Mouse (Mus musculus) embryonic facial prominence, embryonic 14.5 days (tissue): ENCODE measurements at regions not wholly inside any gene's neighbourhood (a gene's known extent, or its start where the extent isn't known, plus 50 kb on each side); places are given as distances from the start of the nearest gene placed in this dataset.
A peak's percentile ranks its signal among the peaks of the same experiment; 100 is the strongest.
"Not testable (repeated sequence)": the region's sequence is repeated elsewhere in the genome, so short reads cannot be mapped to it uniquely, and the experiment has no call there.

Experiments
- ATAC-seq: fragments of 200-750 bp; cut with Nextera tagmentation; 2 replicates; pipeline ENCODE4 v1.8.0; 2017; ENCODE audit warnings: low read depth, moderate number of reproducible peaks, moderate TSS enrichment
- DNase-seq: peaks from one replicate; pipeline ENCODE4 v3.0.0-alpha.2; 2015; ENCODE audit warnings: low spot score
- H3K27ac ChIP-seq: fragments of 300-500 bp; sonication (generic); replicated peaks from 2 replicates; pipeline ENCODE4 v1.5.1; 2014; ENCODE audit warnings: low read depth, mild to moderate bottlenecking, low read length, moderate library complexity
- H3K27me3 ChIP-seq: fragments of 300-500 bp; sonication (generic); replicated peaks from 2 replicates; pipeline ENCODE4 v1.6.1; 2014; ENCODE audit warnings: low read length; ENCODE audit not compliant: control insufficient read depth, insufficient read depth
- H3K36me3 ChIP-seq: fragments of 300-500 bp; sonication (generic); 2 replicates; pipeline ENCODE4 v1.6.1; 2014; ENCODE audit warnings: low read length, mixed read lengths; ENCODE audit not compliant: control insufficient read depth, insufficient read depth
- H3K4me1 ChIP-seq: fragments of 300-500 bp; sonication (generic); 2 replicates; pipeline ENCODE4 v1.6.1; 2014; ENCODE audit warnings: antibody characterized with exemption, low read length; ENCODE audit not compliant: control insufficient read depth, insufficient read depth
- H3K4me2 ChIP-seq: fragments of 300-500 bp; sonication (generic); 2 replicates; pipeline ENCODE4 v1.6.1; 2014; ENCODE audit warnings: low read depth, mild to moderate bottlenecking, low read length, moderate library complexity, mixed read lengths
- H3K4me3 ChIP-seq: fragments of 300-500 bp; sonication (generic); 2 replicates; pipeline ENCODE4 v1.5.1; 2014; ENCODE audit warnings: low read depth, mild to moderate bottlenecking, low read length
- H3K9ac ChIP-seq: fragments of 300-500 bp; sonication (generic); 2 replicates; pipeline ENCODE4 v1.6.1; 2014; ENCODE audit warnings: low read depth, mild to moderate bottlenecking, low read length, moderate library complexity, mixed read lengths
- H3K9me3 ChIP-seq: fragments of 300-500 bp; sonication (generic); 2 replicates; pipeline ENCODE4 v1.6.1; 2016; ENCODE audit warnings: low read length; ENCODE audit not compliant: control insufficient read depth
- WGBS: fragments of 180-500 bp; shearing (Covaris S2); extraction: QIAGEN DNeasy Blood & Tissue Kit; methylation state at CpG from one replicate; pipeline ENCODE4 v1.1.7; 2014; 5-methylcytosine and 5-hydroxymethylcytosine counted together

- DNase-seq (peak; percentile 40), ATAC-seq (peak; percentile 67; the same call in 1 of the 2 replicates)
- Histone ChIP-seq H3K27ac (no peak overlapping the region), H3K27me3 (0 out of 2 replicates have a peak, but pooled peaks cover 3% of the 10 kb centered on the region), H3K9me3 (no peaks in the 10 kb centered on the region), H3K4me2 (no peak overlapping the region), H3K4me3 (no peak overlapping the region), H3K36me3 (no peaks in the 10 kb centered on the region), H3K9ac (no peak overlapping the region), H3K4me1 (no peaks in the 10 kb centered on the region)
- 80% methylated on average over 4 of the region's 4 CpGs for WGBS
These were observed 58.8 kb downstream of the Emx2 start for GRCm38 (mm10) chr19:59516957-59517356.

GRCm38 (mm10) chr19:59519156-59519555, 61.0 kb downstream of the Emx2 start:
- H3K27ac ChIP-seq = no peak overlapping the region
- no peaks in the 10 kb centered on the region for H3K36me3 ChIP-seq
- no peak overlapping the region for H3K9ac ChIP-seq
- H3K9me3 ChIP-seq = no peaks in the 10 kb centered on the region
- no peak overlapping the region for H3K4me3 ChIP-seq
- H3K4me1 ChIP-seq = no peaks in the 10 kb centered on the region
- ATAC-seq = no peak
- H3K4me2 ChIP-seq = no peak overlapping the region
- 68% methylated on average over 3 of the region's 3 CpGs for WGBS
- peak; percentile 22 for DNase-seq
- 0 out of 2 replicates have a peak, but pooled peaks cover 4% of the 10 kb centered on the region for H3K27me3 ChIP-seq

- Histone ChIP-seq H3K27ac (no peak overlapping the region), H3K36me3 (no peaks in the 10 kb centered on the region), H3K4me2 (no peak overlapping the region), H3K27me3 (0 out of 2 replicates have a peak, but pooled peaks cover 4% of the 10 kb centered on the region), H3K4me1 (no peaks in the 10 kb centered on the region), H3K9ac (no peak overlapping the region), H3K9me3 (no peaks in the 10 kb centered on the region), H3K4me3 (no peak overlapping the region)
- DNase-seq (no peak), ATAC-seq (no peak)
- WGBS = 47% methylated on average over 11 of the region's 11 CpGs
These were observed 64.0 kb downstream of the Emx2 start for GRCm38 (mm10) chr19:59522176-59522575.

GRCm38 (mm10) chr19:59523356-59523755, 65.2 kb downstream of the Emx2 start:
- no peak overlapping the region for H3K9ac ChIP-seq
- H3K36me3 ChIP-seq = no peaks in the 10 kb centered on the region
- H3K27me3 ChIP-seq = 0 out of 2 replicates have a peak, but pooled peaks cover 4% of the 10 kb centered on the region
- H3K27ac ChIP-seq = no peak overlapping the region
- 66% methylated on average over 10 of the region's 10 CpGs for WGBS
- DNase-seq = no peak
- H3K4me3 ChIP-seq = no peak overlapping the region
- H3K4me1 ChIP-seq = no peaks in the 10 kb centered on the region
- H3K9me3 ChIP-seq = no peaks in the 10 kb centered on the region
- peak; percentile 57; the same call in 1 of the 2 replicates for ATAC-seq
- H3K4me2 ChIP-seq = no peak overlapping the region

- Histone ChIP-seq H3K27ac (no peak overlapping the region), H3K27me3 (no peaks in the 10 kb centered on the region), H3K4me3 (no peak overlapping the region), H3K9me3 (no peaks in the 10 kb centered on the region), H3K4me1 (no peaks in the 10 kb centered on the region), H3K36me3 (no peaks in the 10 kb centered on the region), H3K4me2 (no peak overlapping the region), H3K9ac (no peak overlapping the region)
- WGBS = 70% methylated on average over 4 of the region's 4 CpGs
- ATAC-seq (no peak), DNase-seq (no peak)
These were observed 105.9 kb downstream of the Emx2 start for GRCm38 (mm10) chr19:59564101-59564500.

- Histone ChIP-seq H3K36me3 (no peaks in the 10 kb centered on the region), H3K9ac (no peak overlapping the region), H3K4me2 (no peak overlapping the region), H3K4me1 (no peaks in the 10 kb centered on the region), H3K27ac (no peak overlapping the region), H3K27me3 (no peaks in the 10 kb centered on the region), H3K9me3 (no peaks in the 10 kb centered on the region), H3K4me3 (no peak overlapping the region)
- DNase-seq (no peak), ATAC-seq (no peak)
These were observed 110.7 kb downstream of the Emx2 start for GRCm38 (mm10) chr19:59568907-59569306.

GRCm38 (mm10) chr19:59569590-59569989, 111.4 kb downstream of the Emx2 start:
- not testable (repeated sequence) for H3K36me3 ChIP-seq, ATAC-seq, H3K27ac ChIP-seq, H3K4me3 ChIP-seq, H3K4me1 ChIP-seq, H3K27me3 ChIP-seq, H3K9me3 ChIP-seq, H3K4me2 ChIP-seq, H3K9ac ChIP-seq, DNase-seq
- 84% methylated on average over 2 of the region's 2 CpGs for WGBS

GRCm38 (mm10) chr19:59574346-59574745, 116.2 kb downstream of the Emx2 start:
- no peaks in the 10 kb centered on the region for H3K27me3 ChIP-seq
- ATAC-seq (no peak), DNase-seq (no peak)
- no peak overlapping the region for H3K4me2 ChIP-seq
- H3K9ac ChIP-seq = no peak overlapping the region
- H3K9me3 ChIP-seq = no peaks in the 10 kb centered on the region
- H3K27ac ChIP-seq = no peak overlapping the region
- H3K4me1 ChIP-seq = no peaks in the 10 kb centered on the region
- H3K36me3 ChIP-seq = no peaks in the 10 kb centered on the region
- no peak overlapping the region for H3K4me3 ChIP-seq
- 68% methylated on average over 3 of the region's 3 CpGs for WGBS

GRCm38 (mm10) chr19:59577886-59578285, 119.7 kb downstream of the Emx2 start:
- no peak for ATAC-seq
- 59% methylated on average over 9 of the region's 9 CpGs for WGBS
- no peak overlapping the region for H3K27ac ChIP-seq
- no peak overlapping the region for H3K4me2 ChIP-seq
- H3K4me1 ChIP-seq = no peaks in the 10 kb centered on the region
- no peaks in the 10 kb centered on the region for H3K36me3 ChIP-seq
- H3K9me3 ChIP-seq = no peaks in the 10 kb centered on the region
- no peak for DNase-seq
- H3K9ac ChIP-seq = no peak overlapping the region
- H3K27me3 ChIP-seq = no peaks in the 10 kb centered on the region
- no peak overlapping the region for H3K4me3 ChIP-seq
